Mouse (Mus musculus) neural tube, embryonic 11.5 days (tissue): ENCODE measurements around the gene Ebf4. TPM values are rescaled to one million over a fixed set of nuclear protein-coding genes. Genes with fewer than 3 reads are reported as not detected.

Source experiments
- ATAC-seq: fragments of 200-750 bp; cut with Nextera tagmentation; 2 replicates; pipeline ENCODE4 v1.8.0; 2017; ENCODE audit warnings: moderate number of reproducible peaks, mild to moderate bottlenecking, moderate TSS enrichment, moderate library complexity; ENCODE audit not compliant: insufficient read depth, low FRiP score, low TSS enrichment
- DNase-seq: peaks from one replicate; pipeline ENCODE4 v3.0.0-alpha.2; 2015; ENCODE audit warnings: low spot score
- H3K27ac ChIP-seq: fragments of 300-500 bp; sonication (generic); 2 replicates; pipeline ENCODE4 v1.5.1; 2014; ENCODE audit warnings: low read depth, mild to moderate bottlenecking, low read length
- H3K27me3 ChIP-seq: fragments of 300-500 bp; sonication (generic); 2 replicates; pipeline ENCODE4 v1.6.1; 2014; ENCODE audit warnings: mild to moderate bottlenecking, low read length, mixed read lengths; ENCODE audit not compliant: control insufficient read depth, insufficient read depth
- H3K36me3 ChIP-seq: fragments of 300-500 bp; sonication (generic); 2 replicates; pipeline ENCODE4 v1.6.1; 2014; ENCODE audit warnings: mild to moderate bottlenecking, low read length, moderate library complexity, mixed read lengths; ENCODE audit not compliant: control insufficient read depth, insufficient read depth
- H3K4me1 ChIP-seq: fragments of 300-500 bp; sonication (generic); 2 replicates; pipeline ENCODE4 v1.6.1; 2014; ENCODE audit warnings: low read length, mixed read lengths; ENCODE audit not compliant: control insufficient read depth, insufficient read depth
- H3K4me2 ChIP-seq: fragments of 300-500 bp; sonication (generic); 2 replicates; pipeline ENCODE4 v1.6.1; 2014; ENCODE audit warnings: low read depth, mild to moderate bottlenecking, moderate library complexity
- H3K4me3 ChIP-seq: fragments of 300-500 bp; sonication (generic); 2 replicates; pipeline ENCODE4 v1.5.1; 2014; ENCODE audit warnings: low read depth, low read length
- H3K9ac ChIP-seq: fragments of 300-500 bp; sonication (generic); 2 replicates; pipeline ENCODE4 v1.6.1; 2014; ENCODE audit warnings: mild to moderate bottlenecking, low read length
- H3K9me3 ChIP-seq: fragments of 300-500 bp; sonication (generic); 2 replicates; pipeline ENCODE4 v1.6.1; 2016; ENCODE audit warnings: low read length; ENCODE audit not compliant: control insufficient read depth
- WGBS: fragments of 180-500 bp; shearing (Covaris S2); extraction: QIAGEN DNeasy Blood & Tissue Kit; methylation state at CpG from one replicate; pipeline ENCODE4 v1.1.7; 2014; 5-methylcytosine and 5-hydroxymethylcytosine counted together
- polyA plus RNA-seq: library from polyadenylated mRNA; unstranded; fragments of >200 nt; fragmentation: Nextera tagmentation; extraction: Ambion mirVana; gene quantifications from 2 replicates; pipeline ENCODE4 v1.2.1, GENCODE M21; 2014

Gene Ebf4
- polyA plus RNA-seq, result 2.0 and 2.1 TPM in 2 replicates

DNA sequence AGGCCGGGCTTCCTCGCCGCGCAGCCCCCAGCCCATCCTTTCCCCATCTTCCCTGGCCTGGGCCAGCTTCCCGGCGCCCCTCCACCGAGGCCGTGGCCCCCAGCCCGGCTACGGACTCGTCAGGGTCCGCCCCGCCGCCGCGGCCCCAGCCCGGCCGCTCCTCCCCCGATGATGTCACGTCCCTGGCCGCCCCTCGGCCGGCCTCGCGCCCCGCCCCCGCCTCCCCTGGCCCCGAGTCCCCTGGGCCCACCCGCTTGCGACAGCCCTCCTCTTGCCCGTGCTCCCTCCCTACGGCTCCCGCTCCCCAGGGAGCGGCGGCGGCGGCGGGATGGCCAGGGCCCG, at the start of gene Ebf4:
Gene Ebf4 (plus strand): TSS at position 234 of the 342 bp plus-strand sequence.
- DNase-seq, result peak; percentile 85
- H3K4me2 ChIP-seq, result peak within 1 kb of the TSS; percentile 73
- peak within 1 kb of the TSS; percentile 78 for H3K27ac ChIP-seq
- peak within 1 kb of the TSS; percentile 79 for H3K4me3 ChIP-seq
- WGBS, result 0% methylated on average over 17 of the region's 39 CpGs
- ATAC-seq, result peak; percentile 73
- peak within 1 kb of the TSS; percentile 80 for H3K9ac ChIP-seq
- peaks cover 14% of the 10 kb centered on the region for H3K4me1 ChIP-seq
- no peaks in the 10 kb centered on the region for H3K36me3 ChIP-seq
- no peaks in the 10 kb centered on the region for H3K9me3 ChIP-seq
- peaks cover 15% of the 10 kb centered on the region; the same call in 1 of the 2 replicates for H3K27me3 ChIP-seq

DNA sequence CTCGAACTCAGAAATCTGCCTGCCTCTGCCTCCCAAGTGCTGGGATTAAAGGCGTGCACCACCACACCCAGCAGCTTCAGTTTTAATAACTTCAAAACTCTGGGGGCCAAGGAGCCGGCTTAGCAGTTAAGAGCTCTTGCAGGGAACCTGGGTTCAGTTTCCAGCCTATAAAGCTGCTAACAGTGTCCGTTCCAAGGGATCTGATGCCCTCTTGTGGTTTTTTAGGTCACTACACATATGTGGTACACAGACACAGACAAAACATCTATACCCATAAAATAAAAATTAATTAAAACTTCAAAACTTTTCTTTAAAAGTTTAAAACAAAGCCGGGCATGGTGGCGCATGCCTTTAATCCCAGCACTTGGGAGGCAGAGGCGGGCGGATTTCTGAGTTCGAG, 48.1 kb upstream of the Ebf4 start:
- DNase-seq (peak; percentile 19), ATAC-seq (no peak)
- Histone ChIP-seq H3K9ac (no peak overlapping the region), H3K4me2 (no peak overlapping the region), H3K36me3 (no peaks in the 10 kb centered on the region), H3K27me3 (no peaks in the 10 kb centered on the region), H3K9me3 (no peaks in the 10 kb centered on the region), H3K4me1 (no peaks in the 10 kb centered on the region), H3K27ac (no peak overlapping the region), H3K4me3 (no peak overlapping the region)
- WGBS, result 52% methylated on average over 9 of the region's 9 CpGs

DNA sequence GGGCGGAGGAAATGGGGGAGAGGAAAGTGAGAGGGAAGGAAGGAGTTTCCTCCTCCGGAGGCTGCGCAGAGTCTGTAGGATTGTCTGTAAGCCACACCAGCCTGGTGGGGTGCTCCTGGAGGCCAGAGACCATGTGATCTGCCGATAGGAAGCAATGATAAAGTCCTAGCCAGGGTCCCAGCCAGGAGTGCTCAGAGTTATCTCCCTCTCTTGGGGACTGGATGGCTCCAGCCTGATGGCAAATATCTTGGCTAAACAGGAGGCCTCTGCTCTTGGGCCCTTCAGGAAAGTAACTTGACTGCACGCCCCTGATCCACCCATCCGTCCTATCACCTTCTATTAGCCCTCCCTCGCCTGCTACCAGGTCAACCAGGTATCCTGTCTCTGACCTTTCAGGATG, 46.7 kb upstream of the Ebf4 start:
- Histone ChIP-seq H3K9me3 (no peaks in the 10 kb centered on the region), H3K4me2 (no peak overlapping the region), H3K4me1 (no peaks in the 10 kb centered on the region), H3K36me3 (no peaks in the 10 kb centered on the region), H3K27ac (no peak overlapping the region), H3K4me3 (no peak overlapping the region), H3K9ac (no peak overlapping the region), H3K27me3 (no peaks in the 10 kb centered on the region)
- no peak for ATAC-seq
- no peak for DNase-seq
- WGBS, result 83% methylated on average over 7 of the region's 7 CpGs

DNA sequence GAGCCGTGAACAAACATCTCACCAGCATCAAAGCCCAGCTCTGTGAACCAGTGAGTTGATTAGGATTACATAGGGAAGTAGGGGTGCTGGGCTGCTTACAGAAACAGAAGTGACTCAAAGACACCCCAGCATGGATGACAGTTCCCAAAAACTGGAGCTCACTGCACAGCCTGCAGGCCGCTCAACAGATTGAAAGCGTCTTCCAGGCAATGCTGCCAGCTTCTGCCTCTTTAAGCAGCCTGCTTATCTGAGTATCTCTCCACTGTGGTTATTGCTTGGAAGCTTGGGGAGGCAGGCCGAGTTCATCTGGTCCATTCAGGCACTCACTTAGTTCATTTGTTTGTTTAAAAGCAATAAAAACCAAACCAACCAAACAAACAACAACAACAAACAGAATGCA, 38.2 kb upstream of the Ebf4 start:
- DNase-seq (no peak), ATAC-seq (no peak)
- Histone ChIP-seq H3K9me3 (no peaks in the 10 kb centered on the region), H3K27ac (no peak overlapping the region), H3K36me3 (no peaks in the 10 kb centered on the region), H3K9ac (no peak overlapping the region), H3K4me2 (no peak overlapping the region), H3K27me3 (no peaks in the 10 kb centered on the region), H3K4me1 (no peaks in the 10 kb centered on the region), H3K4me3 (no peak overlapping the region)
- WGBS, result 71% methylated on average over 4 of the region's 4 CpGs

DNA sequence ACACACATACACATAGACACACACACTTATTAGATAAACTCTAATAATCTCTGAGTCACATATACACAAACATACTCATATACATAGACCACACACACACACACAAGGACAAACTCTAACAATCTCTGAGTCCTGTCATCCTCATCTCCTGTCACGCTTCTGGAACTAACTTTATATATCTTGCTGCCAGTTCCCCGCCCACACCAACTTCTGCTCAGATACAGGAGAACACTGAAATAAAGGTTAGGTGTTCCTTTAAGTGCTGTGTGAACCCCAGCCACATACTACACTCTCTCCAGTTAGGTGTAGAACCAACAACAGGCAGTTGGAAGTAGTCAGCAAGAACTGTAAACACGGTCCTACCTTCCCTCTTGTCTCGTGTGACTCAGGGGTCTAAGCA, 34.1 kb upstream of the Ebf4 start:
- DNase-seq, result no peak
- H3K4me3 ChIP-seq, result no peak overlapping the region
- H3K9ac ChIP-seq, result no peak overlapping the region
- no peaks in the 10 kb centered on the region for H3K9me3 ChIP-seq
- H3K36me3 ChIP-seq, result no peaks in the 10 kb centered on the region
- H3K4me2 ChIP-seq, result no peak overlapping the region
- no peaks in the 10 kb centered on the region for H3K27me3 ChIP-seq
- no peak overlapping the region for H3K27ac ChIP-seq
- ATAC-seq, result no peak
- H3K4me1 ChIP-seq, result no peaks in the 10 kb centered on the region
- WGBS, result 84% methylated on average over 4 of the region's 4 CpGs

DNA sequence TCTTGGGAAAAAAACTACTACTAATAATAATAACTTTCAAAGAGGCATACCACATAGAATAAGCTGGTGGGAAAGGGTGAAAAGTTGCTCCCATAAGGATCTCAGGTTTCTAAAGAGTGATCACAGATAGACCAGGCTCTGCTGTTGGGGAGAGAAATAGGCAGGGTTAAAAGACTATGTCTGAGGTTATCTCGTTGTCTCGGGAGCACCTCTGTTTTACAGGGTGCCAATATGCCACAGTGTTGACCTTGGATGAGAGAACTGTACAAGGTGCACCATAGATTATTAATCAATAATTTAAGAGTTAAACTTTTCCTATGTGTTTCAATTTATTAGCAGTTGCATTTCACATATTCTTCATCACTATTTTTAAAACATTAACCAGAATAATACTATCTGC, 33.1 kb upstream of the Ebf4 start:
- H3K4me2 ChIP-seq, result no peak overlapping the region
- H3K9ac ChIP-seq, result no peak overlapping the region
- 93% methylated on average over 2 of the region's 2 CpGs for WGBS
- H3K4me3 ChIP-seq, result no peak overlapping the region
- no peaks in the 10 kb centered on the region for H3K4me1 ChIP-seq
- H3K27ac ChIP-seq, result no peak overlapping the region
- no peaks in the 10 kb centered on the region for H3K27me3 ChIP-seq
- H3K36me3 ChIP-seq, result no peaks in the 10 kb centered on the region
- H3K9me3 ChIP-seq, result no peaks in the 10 kb centered on the region
- DNase-seq (no peak), ATAC-seq (no peak)

DNA sequence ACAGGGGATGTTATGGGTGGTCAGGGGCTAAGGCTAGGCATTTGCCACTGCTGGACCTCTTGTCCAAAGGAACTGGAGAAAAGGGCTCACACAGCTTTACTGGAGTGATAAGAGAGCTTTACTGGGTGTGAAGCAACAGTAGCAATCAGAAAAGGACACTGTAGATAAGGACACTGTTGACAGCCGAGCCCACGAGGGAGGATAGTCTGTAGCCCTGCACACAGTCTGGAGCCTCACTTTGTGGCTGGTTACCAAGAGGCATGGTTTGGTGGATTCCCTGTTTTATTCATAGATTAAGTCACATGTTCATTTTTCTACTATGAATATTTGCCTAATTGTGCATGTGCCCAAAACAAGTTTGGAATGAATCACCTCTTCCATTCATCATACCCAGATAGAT, 32.6 kb upstream of the Ebf4 start:
- ATAC-seq (no peak), DNase-seq (no peak)
- Histone ChIP-seq H3K4me3 (no peak overlapping the region), H3K4me2 (no peak overlapping the region), H3K9ac (no peak overlapping the region), H3K9me3 (no peaks in the 10 kb centered on the region), H3K27me3 (no peaks in the 10 kb centered on the region), H3K27ac (no peak overlapping the region), H3K4me1 (no peaks in the 10 kb centered on the region), H3K36me3 (no peaks in the 10 kb centered on the region)
- 87% methylated on average over 2 of the region's 2 CpGs for WGBS

DNA sequence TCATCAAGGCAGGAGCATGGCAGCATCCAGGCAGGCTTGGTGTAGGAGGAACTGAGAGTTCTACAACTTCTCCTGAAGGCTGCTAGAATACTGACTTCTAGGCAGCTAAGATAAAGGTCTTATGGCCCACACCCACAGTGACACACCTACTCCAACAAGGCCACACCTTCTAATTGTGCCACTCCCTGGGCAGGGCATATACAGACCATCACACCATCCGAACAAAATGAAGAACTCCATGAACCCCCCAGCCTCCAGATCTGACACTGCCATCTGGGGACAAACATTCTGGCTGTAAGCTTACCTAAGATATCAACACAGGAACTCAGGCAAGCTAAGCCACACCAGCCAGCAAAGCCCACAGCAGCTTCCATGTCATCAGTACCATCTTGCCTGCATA, 29.4 kb upstream of the Ebf4 start:
- no peaks in the 10 kb centered on the region for H3K36me3 ChIP-seq
- H3K9me3 ChIP-seq, result no peaks in the 10 kb centered on the region
- H3K4me2 ChIP-seq, result no peak overlapping the region
- H3K27me3 ChIP-seq, result no peaks in the 10 kb centered on the region
- H3K27ac ChIP-seq, result no peak overlapping the region
- no peak for ATAC-seq
- no peak overlapping the region for H3K4me3 ChIP-seq
- no peak overlapping the region for H3K9ac ChIP-seq
- 97% methylated on average over 1 of the region's 1 CpGs for WGBS
- DNase-seq, result no peak
- H3K4me1 ChIP-seq, result no peaks in the 10 kb centered on the region

DNA sequence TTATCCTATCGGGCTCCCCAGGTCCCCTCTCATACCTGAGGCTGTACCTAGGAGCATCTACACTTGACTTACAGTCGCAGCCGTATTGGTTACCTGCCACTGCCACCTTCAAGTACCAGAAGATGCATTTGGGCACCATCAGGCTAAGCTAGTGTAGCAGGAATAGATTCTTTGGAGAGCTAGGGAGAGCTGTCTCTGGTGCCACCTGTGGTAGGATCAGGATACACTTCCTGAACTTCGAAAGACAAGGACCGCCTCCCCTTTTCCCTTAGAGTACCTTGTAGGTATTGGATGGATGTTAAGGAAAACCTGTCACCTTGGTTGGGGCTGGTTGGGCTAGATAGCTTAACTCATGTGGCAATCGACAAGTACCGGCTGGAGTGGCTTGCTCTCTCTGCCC, 26.9 kb upstream of the Ebf4 start:
- H3K4me1 ChIP-seq, result no peaks in the 10 kb centered on the region
- no peaks in the 10 kb centered on the region for H3K9me3 ChIP-seq
- DNase-seq (no peak), ATAC-seq (no peak)
- no peaks in the 10 kb centered on the region for H3K27me3 ChIP-seq
- H3K27ac ChIP-seq, result no peak overlapping the region
- H3K4me3 ChIP-seq, result no peak overlapping the region
- WGBS, result 72% methylated on average over 7 of the region's 7 CpGs
- H3K4me2 ChIP-seq, result no peak overlapping the region
- H3K9ac ChIP-seq, result no peak overlapping the region
- H3K36me3 ChIP-seq, result no peaks in the 10 kb centered on the region
